ENCODE assay signal across 8 mouse cellular contexts in genomic region chr2:18897742-18898256, GRCm38 (mm10).
DNase-seq lines count a peak whose midpoint lies in the region; ATAC-seq lines count a peak whose summit lies in the region.

No protein-coding gene starts in this region.

- peaks cover 37% of the 10 kb centered on the region for H3K4me1 ChIP-seq in kidney, embryonic 16.5 days (ENCODE audit: insufficient read depth, low read length)
- peaks cover 68% of the 10 kb centered on the region for H3K4me1 ChIP-seq in megakaryocyte, embryonic 14.5 days

- ATAC-seq in kidney, embryonic 16.5 days (ENCODE audit: low FRiP score, low TSS enrichment) = peak; percentile 49; the same call in 1 of the 2 replicates

- H3K4me2 ChIP-seq in kidney, embryonic 16.5 days (replicated peaks; ENCODE audit: low read depth, low read length) = 0 out of 2 replicates have a peak overlapping the region, but pooled peaks have one; percentile 7

- H3K4me3 ChIP-seq in kidney, embryonic 16.5 days (ENCODE audit: low read length) = no peak overlapping the region
- H3K4me3 ChIP-seq in megakaryocyte, embryonic 14.5 days (replicated peaks) = peak overlapping the region; percentile 78

- H3K36me3 ChIP-seq in kidney, embryonic 16.5 days (ENCODE audit: insufficient read depth, low read length) = peaks cover 3% of the 10 kb centered on the region; the same call in 1 of the 2 replicates
- peaks cover 90% of the 10 kb centered on the region for H3K36me3 ChIP-seq in megakaryocyte, embryonic 14.5 days (replicated peaks; ENCODE audit: low read length)

- no peaks in the 10 kb centered on the region; the same call in 1 of the 2 replicates for H3K9me3 ChIP-seq in kidney, embryonic 16.5 days (ENCODE audit: low read length)
- H3K9me3 ChIP-seq in megakaryocyte, embryonic 14.5 days = no peaks in the 10 kb centered on the region

- intact Hi-C loops in heart, postnatal 14 days (cut with DNase I) = loop anchor here (5.0 kb wide), 2 partner anchors 45 to 100 kb away; partner anchors contain the start of genes 4930426L09Rik and Pip4k2a
- intact Hi-C loops in left cerebral cortex, postnatal 10 days (cut with DNase I) = no loop called here

- H3K27me3 ChIP-seq in kidney, embryonic 16.5 days (ENCODE audit: insufficient read depth, low read length) = no peaks in the 10 kb centered on the region
- no peaks in the 10 kb centered on the region for H3K27me3 ChIP-seq in megakaryocyte, embryonic 14.5 days (replicated peaks)

- H3K9ac ChIP-seq in kidney, embryonic 16.5 days (replicated peaks; ENCODE audit: low read length) = no peak overlapping the region

- 9% methylated on average over 10 of the region's 10 CpGs for WGBS in kidney, embryonic 16.5 days

- H3K27ac ChIP-seq in kidney, embryonic 16.5 days (ENCODE audit: low read length) = peak overlapping the region; percentile 76

- peak; percentile 97 for DNase-seq in heart, adult 11 months
- no peak for DNase-seq in heart, postnatal 14 days
- DNase-seq in brain, adult 2 months (ENCODE audit: low read depth, low spot score) = peak; percentile 45
- no peak for DNase-seq in adrenal gland, postnatal 25 days
- no peak for DNase-seq in adrenal gland, adult 8-10 months
- DNase-seq in left cerebral cortex, postnatal 10 days (ENCODE audit: extremely low spot score in 1 of 2, low spot score in 2 of 2) = no peak

Comparison
In these comparisons a context has a peak if more than half of its experiments do, and no peak if none do; other contexts are left out.
1. DNase-seq: peak in heart, adult 11 months (single experiment) and brain, adult 2 months (single experiment); none in heart, postnatal 14 days (0 of 2), adrenal gland, postnatal 25 days (single experiment), adrenal gland, adult 8-10 months (single experiment) and left cerebral cortex, postnatal 10 days (0 of 2).